Mouse (Mus musculus) left cerebral cortex, postnatal 4 days (tissue): ENCODE results near the gene Ccdc187. TPM values are rescaled to one million over a fixed set of nuclear protein-coding genes. Genes with fewer than 3 reads are reported as not detected.

ENCODE experiments used
- DNase-seq: peaks from one replicate; pipeline ENCODE4 v3.0.0-alpha.2; 2022
- intact Hi-C: fragments of 180-260 bp; cut with DNase I; formaldehyde crosslinking; loops from one replicate; pipeline ENCODE4 v1.15.1; 2025
- total RNA-seq, 2 experiments: library from RNA; stranded (reverse); gene quantifications; 2 replicates each; pipeline ENCODE4 v1.2.3; 2021

The Ccdc187 gene
- total RNA-seq, 2 experiments from 2014 or later = 1.9 TPM

DNA sequence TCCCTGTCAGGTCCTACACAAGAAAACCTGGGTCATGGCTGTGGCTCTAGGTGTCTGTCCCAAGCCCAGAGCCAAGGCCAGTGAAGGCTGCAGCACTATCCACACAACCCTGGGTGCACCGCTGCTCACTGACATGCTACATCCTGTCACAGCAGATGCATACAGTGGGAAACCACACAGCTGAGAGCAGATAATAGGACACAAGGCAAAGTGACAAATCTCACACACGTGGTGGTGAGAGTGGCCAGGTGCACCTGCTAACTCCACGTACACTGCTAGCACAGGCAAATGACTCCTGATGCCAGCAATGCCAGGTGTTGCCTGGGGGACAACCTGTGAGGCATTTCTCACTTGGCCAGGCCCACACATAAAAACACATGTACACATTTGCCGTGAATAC lies 69.1 kb downstream of the Ccdc187 start:
- no peak for DNase-seq
- intact Hi-C loops = no loop called here

DNA sequence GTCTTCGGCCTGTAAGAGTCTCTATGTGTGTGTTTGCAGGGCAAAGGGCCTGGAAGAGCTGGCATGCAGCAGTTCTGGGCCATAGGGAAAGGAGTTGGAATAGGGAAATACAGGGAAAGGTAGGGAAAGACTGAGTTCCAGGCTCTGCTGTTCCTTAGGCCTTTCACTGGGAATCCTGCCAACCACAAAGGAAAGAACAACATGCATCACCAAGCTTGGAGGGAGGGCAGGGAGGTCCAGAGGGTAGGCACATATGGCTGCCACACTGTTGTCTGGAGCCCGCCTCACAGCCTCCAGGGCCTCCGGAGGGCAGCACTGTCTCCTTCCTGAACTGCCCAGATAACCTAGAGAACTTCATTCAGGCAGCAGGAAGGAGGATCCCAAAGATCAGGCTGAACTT lies 70.4 kb downstream of the Ccdc187 start:
- intact Hi-C loops = no loop called here
- peak; percentile 55 for DNase-seq

- intact Hi-C loops = no loop called here
- DNase-seq = peak; percentile 92
Measured at GRCm38 (mm10) chr2:26214526-26214925, 79.8 kb downstream of the Ccdc187 start.

DNA sequence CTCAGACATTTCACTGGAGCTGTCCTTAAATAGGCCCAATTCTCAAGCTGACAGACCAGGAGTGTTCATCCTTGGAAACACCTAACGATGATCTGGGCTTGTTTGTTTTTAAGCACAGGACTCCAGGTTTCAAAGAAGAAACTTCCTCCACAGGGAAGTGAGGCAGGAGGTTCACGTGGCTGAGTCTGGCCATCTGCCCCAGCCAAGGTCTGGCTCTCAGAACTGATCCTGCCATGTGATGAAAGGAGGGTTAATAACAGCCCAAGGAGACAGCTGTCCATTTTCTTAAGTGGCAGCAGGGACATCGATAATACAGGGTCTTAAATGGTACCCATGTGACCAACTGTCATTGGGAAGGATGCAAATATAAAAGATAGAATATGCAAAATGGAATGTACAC lies 84.8 kb downstream of the Ccdc187 start:
- DNase-seq = no peak
- intact Hi-C loops = no loop called here

- DNase-seq = peak; percentile 75
- intact Hi-C loops = no loop called here
Measured at GRCm38 (mm10) chr2:26208126-26208789, 86.1 kb downstream of the Ccdc187 start, which contains the start of gene Lhx3. Lhx3 (minus strand) TSS chr2:26208289.

GRCm38 (mm10) chr2:26207559-26207958 lies 86.8 kb downstream of the Ccdc187 start:
- intact Hi-C loops = no loop called here
- DNase-seq = peak; percentile 69

DNA sequence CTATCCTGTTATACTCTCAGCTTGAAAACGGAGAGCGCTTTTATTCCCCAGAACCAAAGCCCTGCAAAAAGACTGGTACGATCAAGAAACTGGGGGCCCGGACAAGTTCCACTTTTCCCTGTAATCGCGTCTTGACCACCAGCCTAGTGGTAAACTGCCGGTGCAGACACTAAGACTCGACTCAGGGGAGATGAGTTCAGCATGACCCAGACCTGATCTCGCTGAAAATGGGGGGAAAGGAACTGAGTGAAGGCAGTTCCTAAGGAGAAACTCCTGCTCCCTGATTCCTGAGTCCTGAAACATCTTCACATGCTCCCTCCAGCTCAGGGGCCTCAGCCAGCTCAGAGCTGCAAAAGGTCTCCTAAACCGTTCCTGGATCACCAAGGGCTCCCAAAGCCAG lies 88.6 kb downstream of the Ccdc187 start:
- intact Hi-C loops = no loop called here
- DNase-seq = no peak

DNA sequence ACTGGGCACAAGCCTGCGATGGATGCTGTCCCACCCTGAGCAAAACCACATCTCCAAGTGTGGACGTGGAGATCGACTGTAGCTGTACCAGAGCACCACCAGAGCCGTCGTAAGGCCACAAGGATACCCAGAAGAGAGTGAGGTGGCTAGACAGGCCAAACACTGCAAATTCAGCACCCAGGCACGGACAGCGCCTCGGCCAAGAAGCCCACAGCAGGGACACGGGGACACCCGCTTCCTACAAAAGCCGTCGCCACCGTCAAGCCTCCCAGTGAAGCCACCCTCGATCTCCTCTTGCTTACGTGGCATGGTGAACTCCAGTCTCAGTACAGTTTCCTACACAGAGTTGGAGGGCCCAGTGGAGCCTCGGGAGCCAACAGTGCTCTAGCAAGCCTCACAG lies 89.2 kb downstream of the Ccdc187 start:
- intact Hi-C loops = no loop called here
- no peak for DNase-seq

DNA sequence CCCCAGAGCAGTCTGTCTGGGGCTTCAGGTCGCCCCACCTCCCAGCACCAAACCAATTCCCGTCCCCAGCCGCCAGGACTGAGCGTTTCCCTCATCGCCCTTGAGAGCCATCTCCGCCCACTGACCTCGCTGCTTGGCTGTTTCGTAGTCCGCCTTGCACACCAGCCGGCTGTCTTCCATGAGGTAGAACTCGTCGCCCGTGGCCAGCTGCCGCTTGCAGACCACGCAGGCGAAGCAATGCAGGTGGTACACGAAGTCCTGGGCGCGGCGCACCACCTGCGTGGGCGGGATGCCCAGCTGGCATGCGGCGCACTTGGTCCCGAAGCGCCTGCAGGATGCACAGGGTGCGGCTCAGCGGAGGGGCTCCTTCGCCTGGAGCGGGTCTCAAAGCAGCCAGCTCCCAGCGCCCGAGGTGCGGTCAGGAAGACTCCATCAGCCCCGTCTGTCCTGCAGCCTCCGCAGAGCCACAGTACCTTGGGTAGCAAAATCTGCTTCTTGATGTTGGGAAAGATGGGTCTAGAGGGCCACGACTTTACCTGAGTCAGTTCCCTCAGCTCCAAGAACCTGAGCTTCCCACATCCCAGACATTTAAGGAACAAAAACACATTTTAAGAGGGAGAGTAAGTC lies 91.4 kb downstream of the Ccdc187 start:
- DNase-seq = peak; percentile 37
- intact Hi-C loops = no loop called here

GRCm38 (mm10) chr2:26201926-26202848 lies 92.2 kb downstream of the Ccdc187 start:
- no peak for DNase-seq
- intact Hi-C loops = no loop called here

GRCm38 (mm10) chr2:26198488-26198887 lies 95.9 kb downstream of the Ccdc187 start:
- intact Hi-C loops = no loop called here
- DNase-seq = no peak

DNA sequence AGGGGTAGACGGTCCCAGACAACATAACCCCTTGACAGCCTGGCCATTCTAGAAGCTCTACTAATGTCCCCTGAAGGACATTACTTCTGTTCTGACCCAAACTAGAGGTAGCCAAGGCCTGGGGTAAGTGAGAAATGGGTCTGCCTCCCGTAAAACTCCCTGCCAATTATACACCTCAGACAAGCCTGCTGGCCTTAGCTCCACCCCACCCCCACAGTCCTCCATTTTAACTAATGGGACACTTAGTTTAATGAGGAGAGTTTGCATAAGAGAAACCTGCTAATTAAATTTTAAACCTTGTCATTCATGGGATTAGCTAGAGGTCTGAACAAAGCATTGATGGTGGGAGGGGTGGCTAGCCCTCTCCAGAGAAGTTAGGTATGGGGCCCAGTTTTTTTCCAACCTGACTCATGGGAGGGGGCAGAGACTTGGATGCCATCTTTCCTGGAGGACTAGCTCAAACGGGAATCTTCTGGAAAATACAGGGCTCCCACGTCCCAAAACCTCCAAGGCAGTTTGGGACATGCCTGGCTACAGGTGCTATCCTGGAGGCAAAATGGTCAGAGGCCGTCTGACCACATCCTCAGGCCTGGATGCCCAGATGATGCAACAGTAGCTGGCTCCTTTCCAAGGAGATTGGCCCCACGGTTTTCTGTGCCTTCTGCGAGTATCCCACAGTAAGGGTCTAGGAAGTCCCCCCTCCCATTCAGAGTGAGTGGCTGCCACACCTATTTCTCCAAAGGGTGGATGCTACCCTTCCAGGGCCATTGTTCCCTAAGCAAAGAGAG lies 99.6 kb downstream of the Ccdc187 start:
- intact Hi-C loops = no loop called here
- DNase-seq = no peak

Other genes starting within 250 kb of the Ccdc187 start
- gene Nacc2, start 171.3 kb downstream of the Ccdc187 start, total RNA-seq = 10 to 100 TPM; 24.6 to 26.5 TPM
- not detected for gene Lhx3, start 86.3 kb downstream of the Ccdc187 start, total RNA-seq
- gene Qsox2, start 57.0 kb downstream of the Ccdc187 start, total RNA-seq = 10 to 100 TPM; 15.8 to 17.2 TPM
- 100 to 1,000 TPM; 179 to 190 TPM for gene Gpsm1, start 21.0 kb upstream of the Ccdc187 start, total RNA-seq
- 10 to 100 TPM; 23.3 to 25.8 TPM for gene Dnlz, start 57.6 kb upstream of the Ccdc187 start, total RNA-seq
- 1 to 10 TPM; 1.1 to 1.4 TPM for gene Card9, start 66.4 kb upstream of the Ccdc187 start, total RNA-seq
- gene Snapc4, start 86.1 kb upstream of the Ccdc187 start, total RNA-seq = 100 to 1,000 TPM in 1 of 2 experiments, 10 to 100 TPM in 1; 86.5 to 101 TPM
- gene Entr1, start 94.8 kb upstream of the Ccdc187 start, total RNA-seq = 100 to 1,000 TPM; 186 to 187 TPM
- gene Pmpca, start 94.8 kb upstream of the Ccdc187 start, total RNA-seq = 10 to 100 TPM; 93.6 to 98.6 TPM
- 10 to 100 TPM; 22.5 to 27.1 TPM for gene Inpp5e, start 114.6 kb upstream of the Ccdc187 start, total RNA-seq
- 10 to 100 TPM; 52.3 to 52.6 TPM for gene Sec16a, start 150.7 kb upstream of the Ccdc187 start, total RNA-seq
- 10 to 100 TPM; 39.5 to 42.1 TPM for gene Notch1, start 222.1 kb upstream of the Ccdc187 start, total RNA-seq